Mouse (Mus musculus) neural tube, embryonic 11.5 days (tissue): Measurements from ENCODE around the gene Pms1. TPM values are rescaled to one million over a fixed set of nuclear protein-coding genes. Genes with fewer than 3 reads are reported as not detected.
"Not testable (repeated sequence)": the region's sequence is repeated elsewhere in the genome, so short reads cannot be mapped to it uniquely, and the experiment has no call there.

ENCODE experiments used
- ATAC-seq: fragments of 200-750 bp; cut with Nextera tagmentation; 2 replicates; pipeline ENCODE4 v1.8.0; 2017; ENCODE audit warnings: moderate number of reproducible peaks, mild to moderate bottlenecking, moderate TSS enrichment, moderate library complexity; ENCODE audit not compliant: insufficient read depth, low FRiP score, low TSS enrichment
- DNase-seq: peaks from one replicate; pipeline ENCODE4 v3.0.0-alpha.2; 2015; ENCODE audit warnings: low spot score
- H3K27ac ChIP-seq: fragments of 300-500 bp; sonication (generic); 2 replicates; pipeline ENCODE4 v1.5.1; 2014; ENCODE audit warnings: low read depth, mild to moderate bottlenecking, low read length
- H3K27me3 ChIP-seq: fragments of 300-500 bp; sonication (generic); 2 replicates; pipeline ENCODE4 v1.6.1; 2014; ENCODE audit warnings: mild to moderate bottlenecking, low read length, mixed read lengths; ENCODE audit not compliant: control insufficient read depth, insufficient read depth
- H3K36me3 ChIP-seq: fragments of 300-500 bp; sonication (generic); 2 replicates; pipeline ENCODE4 v1.6.1; 2014; ENCODE audit warnings: mild to moderate bottlenecking, low read length, moderate library complexity, mixed read lengths; ENCODE audit not compliant: control insufficient read depth, insufficient read depth
- H3K4me1 ChIP-seq: fragments of 300-500 bp; sonication (generic); 2 replicates; pipeline ENCODE4 v1.6.1; 2014; ENCODE audit warnings: low read length, mixed read lengths; ENCODE audit not compliant: control insufficient read depth, insufficient read depth
- H3K4me2 ChIP-seq: fragments of 300-500 bp; sonication (generic); 2 replicates; pipeline ENCODE4 v1.6.1; 2014; ENCODE audit warnings: low read depth, mild to moderate bottlenecking, moderate library complexity
- H3K4me3 ChIP-seq: fragments of 300-500 bp; sonication (generic); 2 replicates; pipeline ENCODE4 v1.5.1; 2014; ENCODE audit warnings: low read depth, low read length
- H3K9ac ChIP-seq: fragments of 300-500 bp; sonication (generic); 2 replicates; pipeline ENCODE4 v1.6.1; 2014; ENCODE audit warnings: mild to moderate bottlenecking, low read length
- H3K9me3 ChIP-seq: fragments of 300-500 bp; sonication (generic); 2 replicates; pipeline ENCODE4 v1.6.1; 2016; ENCODE audit warnings: low read length; ENCODE audit not compliant: control insufficient read depth
- WGBS: fragments of 180-500 bp; shearing (Covaris S2); extraction: QIAGEN DNeasy Blood & Tissue Kit; methylation state at CpG from one replicate; pipeline ENCODE4 v1.1.7; 2014; 5-methylcytosine and 5-hydroxymethylcytosine counted together
- polyA plus RNA-seq: library from polyadenylated mRNA; unstranded; fragments of >200 nt; fragmentation: Nextera tagmentation; extraction: Ambion mirVana; gene quantifications from 2 replicates; pipeline ENCODE4 v1.2.1, GENCODE M21; 2014

The Pms1 gene
- polyA plus RNA-seq, 1 experiment from 2014 or later: 18.6 TPM

DNA sequence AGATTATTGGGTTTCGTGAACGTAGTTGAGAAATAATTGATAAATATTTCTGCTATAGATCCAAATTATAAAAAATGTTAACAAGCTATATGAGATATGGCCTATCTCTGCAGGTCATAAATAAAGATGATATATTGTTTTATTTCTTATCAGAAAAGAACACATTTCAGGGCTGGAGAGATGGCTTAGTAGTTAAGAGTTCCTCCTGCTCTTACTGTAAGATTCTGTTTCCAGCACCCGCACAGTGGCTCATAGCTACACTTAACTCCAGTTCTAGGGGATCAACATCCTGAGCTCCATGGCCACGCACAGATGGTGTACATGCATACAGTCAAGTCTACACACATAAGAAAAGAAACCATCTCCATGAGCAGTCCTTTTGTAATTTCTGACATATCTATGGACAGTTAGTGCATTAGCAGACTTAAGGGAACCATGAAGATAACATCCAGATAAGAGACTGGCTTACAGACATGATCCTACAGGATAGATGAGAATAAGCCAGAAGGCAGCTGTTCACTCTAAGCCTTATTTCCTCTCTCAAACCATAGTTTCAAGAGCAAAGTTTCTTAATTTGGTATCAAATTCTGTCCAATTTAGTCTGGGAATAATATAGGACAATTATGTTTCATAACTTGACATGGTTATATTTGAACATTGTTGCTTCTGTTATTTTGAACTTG is 25.0 kb upstream of the Pms1 start:
- no peak overlapping the region for H3K4me3 ChIP-seq
- no peaks in the 10 kb centered on the region for H3K27me3 ChIP-seq
- H3K4me1 ChIP-seq: no peaks in the 10 kb centered on the region
- H3K4me2 ChIP-seq: no peak overlapping the region
- no peak for ATAC-seq
- no peaks in the 10 kb centered on the region for H3K9me3 ChIP-seq
- no peak overlapping the region for H3K9ac ChIP-seq
- H3K36me3 ChIP-seq: no peaks in the 10 kb centered on the region
- 95% methylated on average over 4 of the region's 4 CpGs for WGBS
- H3K27ac ChIP-seq: no peak overlapping the region
- DNase-seq: no peak

DNA sequence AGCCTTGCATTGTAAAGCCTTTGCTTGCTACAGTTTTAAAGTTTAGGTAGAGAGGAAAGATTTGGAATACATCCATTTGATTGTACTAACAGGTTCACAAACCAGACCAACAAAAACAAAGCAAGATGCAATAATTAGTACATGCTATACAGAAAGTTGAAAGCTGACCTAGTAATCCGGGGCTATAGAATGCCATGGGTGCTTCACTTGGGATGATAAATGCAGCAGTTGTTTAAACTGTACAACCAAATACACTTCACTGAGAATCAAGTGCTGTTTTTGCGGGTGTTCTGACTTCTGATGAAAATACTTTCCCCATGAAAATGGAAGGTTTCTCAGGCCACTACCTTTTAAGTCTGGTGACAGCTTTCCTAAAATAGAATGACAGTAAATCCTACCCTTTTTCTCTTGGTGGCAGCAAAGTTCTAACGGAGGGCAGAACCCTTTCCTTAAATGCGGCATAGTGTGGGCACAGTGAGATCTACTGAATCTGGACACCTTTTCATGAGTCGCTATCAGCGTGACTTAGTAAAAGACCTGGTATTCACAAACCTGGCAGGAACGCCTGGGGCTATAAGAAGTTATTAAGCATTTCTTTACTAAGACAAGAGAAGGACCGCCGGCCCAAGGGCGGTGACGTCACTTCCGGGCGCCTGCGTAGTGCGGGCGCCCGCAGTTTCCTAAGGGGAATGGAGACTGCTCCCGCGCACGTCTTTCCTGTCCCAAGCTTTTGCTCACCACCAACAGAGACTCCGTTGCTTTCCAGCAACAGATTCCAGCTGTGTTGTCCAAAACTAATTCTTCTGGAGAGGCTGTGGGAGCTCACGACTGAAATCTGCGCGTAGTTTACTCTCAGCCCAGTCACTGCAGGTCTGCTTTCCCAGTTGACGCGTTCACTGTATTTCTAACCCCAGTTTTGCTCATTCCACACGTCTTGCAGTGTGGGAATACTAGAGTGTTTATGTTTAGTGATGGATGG is 16.5 kb upstream of the Pms1 start, which contains the start of gene Osgepl1:
Gene Osgepl1 (plus strand): TSS at position 636 of the 979 bp plus-strand sequence.
- peak; percentile 99 for ATAC-seq
- Histone ChIP-seq H3K9me3 (no peaks in the 10 kb centered on the region), H3K36me3 (no peaks in the 10 kb centered on the region), H3K9ac (peak within 1 kb of the TSS; percentile 80), H3K4me2 (peak within 1 kb of the TSS; percentile 69), H3K4me1 (no peaks in the 10 kb centered on the region), H3K27ac (peak within 1 kb of the TSS; percentile 67; the same call in 1 of the 2 replicates), H3K27me3 (no peaks in the 10 kb centered on the region), H3K4me3 (peak within 1 kb of the TSS; percentile 63)
- WGBS: 3% methylated on average over 27 of the region's 27 CpGs
- DNase-seq: peak; percentile 90

DNA sequence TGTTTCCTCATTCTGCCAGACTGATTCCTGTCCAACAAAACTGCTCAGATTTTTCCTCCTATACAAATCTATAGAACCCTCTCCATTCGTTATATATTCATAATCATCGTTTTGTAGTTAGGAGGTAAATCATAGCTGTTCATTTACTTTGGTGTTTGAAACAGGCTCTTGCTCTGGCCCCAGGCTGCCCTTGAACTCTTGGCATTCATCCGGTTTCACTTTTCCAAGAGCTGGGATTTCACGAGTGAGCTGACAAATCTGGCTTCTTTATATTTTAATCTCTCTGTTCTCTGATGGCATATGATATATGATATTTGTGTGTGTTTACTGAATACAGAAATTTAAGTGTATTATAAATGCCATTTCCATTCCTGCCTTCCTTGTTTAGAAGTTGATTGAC is 3.7 kb upstream of the Pms1 start:
- H3K27ac ChIP-seq: no peak overlapping the region
- no peak overlapping the region for H3K9ac ChIP-seq
- H3K27me3 ChIP-seq: no peaks in the 10 kb centered on the region
- H3K36me3 ChIP-seq: no peaks in the 10 kb centered on the region
- H3K4me2 ChIP-seq: no peak overlapping the region
- WGBS: 90% methylated on average over 4 of the region's 4 CpGs
- H3K9me3 ChIP-seq: no peaks in the 10 kb centered on the region
- H3K4me3 ChIP-seq: no peak overlapping the region
- H3K4me1 ChIP-seq: 0 out of 2 replicates have a peak, but pooled peaks cover 3% of the 10 kb centered on the region
- ATAC-seq (no peak), DNase-seq (no peak)

DNA sequence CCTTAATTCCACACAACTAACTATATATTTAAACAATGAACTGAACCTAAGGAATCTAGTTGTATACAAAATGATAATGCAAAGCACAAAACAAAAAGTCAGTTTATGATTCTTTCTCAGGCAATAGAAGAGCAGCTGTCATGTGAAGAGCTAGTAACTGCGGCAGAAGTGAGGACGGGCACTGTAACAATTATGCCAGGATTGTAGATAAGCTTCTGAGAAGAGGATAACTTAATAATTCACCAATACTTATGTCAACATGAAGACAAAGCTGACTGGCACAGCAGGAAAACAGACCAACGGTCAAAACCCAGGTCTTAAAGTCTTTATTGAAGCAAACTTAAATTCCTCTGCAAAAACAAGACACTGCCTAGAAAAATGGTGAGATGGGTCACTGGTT is 5.6 kb downstream of the Pms1 start:
- Histone ChIP-seq H3K9ac (no peak overlapping the region), H3K4me2 (no peak overlapping the region), H3K9me3 (no peaks in the 10 kb centered on the region), H3K27ac (no peak overlapping the region), H3K4me1 (no peaks in the 10 kb centered on the region), H3K36me3 (no peaks in the 10 kb centered on the region; the same call in 1 of the 2 replicates), H3K27me3 (no peaks in the 10 kb centered on the region), H3K4me3 (no peak overlapping the region)
- ATAC-seq: no peak
- DNase-seq: no peak
- WGBS: 87% methylated on average over 3 of the region's 3 CpGs

DNA sequence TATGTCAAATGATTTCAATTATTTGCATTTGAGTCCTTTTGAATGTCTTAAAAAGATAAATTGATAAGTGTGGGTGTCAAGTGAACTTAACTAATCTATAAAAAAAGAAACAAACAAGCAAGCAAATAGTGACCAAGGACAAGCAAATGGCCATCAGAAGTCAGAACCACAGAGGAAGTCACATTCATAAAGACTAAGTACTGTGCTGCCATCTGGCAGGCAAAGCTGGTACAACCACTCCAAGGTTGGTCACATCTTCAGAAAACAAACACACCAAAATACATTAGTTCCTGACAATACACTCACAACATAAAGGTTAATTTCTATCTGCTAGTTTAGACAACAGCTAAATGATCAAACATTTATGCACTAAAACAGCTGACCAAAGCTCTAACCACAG is 24.2 kb downstream of the Pms1 start:
- no peaks in the 10 kb centered on the region for H3K36me3 ChIP-seq
- no peak for ATAC-seq

DNA sequence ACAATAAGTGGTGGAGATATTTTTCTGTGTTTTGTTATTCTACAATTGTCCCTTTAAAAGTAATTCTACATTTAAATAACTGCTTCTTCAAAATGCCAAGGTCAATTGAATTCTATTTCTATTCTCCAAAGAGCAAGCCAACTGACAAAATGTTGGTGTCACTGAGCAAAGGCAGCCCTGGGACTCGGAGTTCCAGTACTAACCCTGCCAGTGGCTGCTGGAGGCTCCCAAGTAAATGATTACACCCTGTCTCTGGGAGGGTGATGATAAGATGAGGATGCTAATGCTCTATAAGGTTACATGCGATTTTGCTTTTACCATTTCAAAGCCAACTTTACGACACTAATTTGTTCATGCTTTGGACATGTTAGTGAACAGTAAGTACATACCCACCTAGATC is 26.9 kb downstream of the Pms1 start:
- no peaks in the 10 kb centered on the region for H3K36me3 ChIP-seq
- no peaks in the 10 kb centered on the region for H3K9me3 ChIP-seq
- ATAC-seq (no peak), DNase-seq (no peak)
- H3K9ac ChIP-seq: no peak overlapping the region
- no peak overlapping the region for H3K27ac ChIP-seq
- H3K4me1 ChIP-seq: no peaks in the 10 kb centered on the region
- no peak overlapping the region for H3K4me3 ChIP-seq
- 92% methylated on average over 3 of the region's 3 CpGs for WGBS
- H3K27me3 ChIP-seq: no peaks in the 10 kb centered on the region
- H3K4me2 ChIP-seq: no peak overlapping the region

More for the DNA sequence above, 24.2 kb downstream of the Pms1 start:
- no peaks in the 10 kb centered on the region for H3K27me3 ChIP-seq
- H3K27ac ChIP-seq: no peak overlapping the region
- no peaks in the 10 kb centered on the region for H3K4me1 ChIP-seq
- peak; percentile 14 for DNase-seq
- no peaks in the 10 kb centered on the region for H3K9me3 ChIP-seq
- no peak overlapping the region for H3K4me3 ChIP-seq
- H3K9ac ChIP-seq: no peak overlapping the region
- H3K4me2 ChIP-seq: no peak overlapping the region

DNA sequence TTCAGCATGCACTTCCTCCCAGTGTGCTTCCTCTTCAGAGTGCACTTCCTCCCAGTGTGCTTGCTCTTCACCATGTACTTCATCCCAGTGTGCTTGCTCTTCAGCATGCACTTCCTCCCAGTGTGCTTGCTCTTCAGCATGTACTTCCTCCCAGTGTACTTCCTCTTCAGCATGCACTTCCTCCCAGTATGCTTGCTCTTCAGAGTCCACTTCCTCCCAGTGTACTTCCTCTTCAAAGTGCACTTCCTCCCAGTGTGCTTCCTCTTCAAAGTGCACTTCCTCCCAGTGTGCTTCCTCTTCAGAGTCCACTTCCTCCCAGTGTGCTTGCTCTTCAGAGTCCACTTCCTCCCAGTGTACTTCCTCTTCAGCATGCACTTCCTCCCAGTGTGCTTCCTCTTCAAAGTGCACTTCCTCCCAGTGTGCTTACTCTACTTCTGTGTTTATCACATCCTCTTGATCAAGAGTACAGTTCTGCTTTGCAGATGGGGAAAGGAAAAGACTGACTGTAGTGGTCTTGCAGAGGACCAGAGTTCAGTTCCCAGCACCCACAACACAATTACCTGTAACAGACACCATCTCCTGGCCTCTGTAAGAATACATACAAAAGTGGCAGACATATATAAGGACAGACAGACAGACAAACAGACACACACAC is 31.7 kb downstream of the Pms1 start:
- H3K9ac ChIP-seq, H3K27ac ChIP-seq, H3K27me3 ChIP-seq, H3K4me2 ChIP-seq, H3K4me3 ChIP-seq, ATAC-seq, DNase-seq, H3K4me1 ChIP-seq, H3K9me3 ChIP-seq, H3K36me3 ChIP-seq: not testable (repeated sequence)

DNA sequence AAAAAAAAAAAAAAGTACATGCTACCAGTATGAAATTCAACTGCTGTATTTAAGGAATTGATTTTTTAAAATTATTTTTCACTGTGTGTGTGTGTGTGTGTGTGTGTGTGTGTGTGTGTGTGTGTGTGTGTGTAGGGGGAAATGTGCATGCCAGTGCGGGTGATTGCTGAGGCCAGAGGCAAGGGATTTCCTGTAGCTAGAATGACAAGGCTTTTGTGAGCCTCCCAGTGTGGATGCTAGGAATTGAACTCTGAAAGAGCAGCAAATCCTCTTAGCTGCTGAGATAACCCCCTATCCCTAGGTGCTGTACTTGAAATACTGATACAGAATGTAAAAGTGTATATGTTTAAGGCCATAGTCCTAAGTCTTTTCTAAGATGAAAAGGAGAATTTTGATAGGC is 70.8 kb downstream of the Pms1 start:
- WGBS: 94% methylated on average over 1 of the region's 1 CpGs
- ATAC-seq: no peak

More for the DNA sequence above, 70.8 kb downstream of the Pms1 start:
- Histone ChIP-seq H3K27ac (no peak overlapping the region), H3K4me3 (no peak overlapping the region), H3K36me3 (no peaks in the 10 kb centered on the region), H3K4me1 (no peaks in the 10 kb centered on the region), H3K9me3 (no peaks in the 10 kb centered on the region), H3K9ac (no peak overlapping the region), H3K4me2 (no peak overlapping the region), H3K27me3 (no peaks in the 10 kb centered on the region)
- no peak for DNase-seq
